17 mouse cellular contexts compared by ENCODE assay signal in the genomic region with DNA sequence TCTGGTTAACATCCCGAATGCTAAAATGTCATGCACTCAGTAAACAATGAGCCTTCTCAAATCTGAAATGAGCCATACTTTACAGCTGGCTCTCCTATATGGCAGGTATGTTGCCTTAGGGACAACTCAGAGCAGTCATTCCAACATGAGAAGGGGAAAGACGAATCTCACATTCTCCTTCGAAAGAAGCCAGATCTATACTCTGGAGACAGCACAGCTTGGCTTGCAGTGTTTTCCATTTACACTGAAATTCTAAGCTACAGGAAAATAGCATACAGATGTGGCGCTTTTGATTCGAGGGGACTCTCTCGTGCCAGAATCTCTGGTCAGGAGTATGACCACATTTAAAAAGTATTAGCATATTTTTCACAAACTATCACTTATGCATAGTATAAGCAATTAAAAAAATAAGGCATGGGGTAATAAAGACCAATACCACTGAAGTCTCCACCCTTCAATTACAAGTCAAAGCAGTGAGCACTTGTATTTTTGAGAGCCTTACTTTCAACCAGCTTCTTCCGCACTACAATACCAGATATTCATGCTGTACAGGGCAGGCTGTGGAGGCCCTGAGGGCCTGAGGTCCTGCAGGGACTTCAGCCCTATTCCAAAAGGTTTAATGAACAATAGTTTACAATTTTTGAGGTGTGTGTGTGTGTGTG.
A peak's percentile ranks its signal among the peaks of the same experiment; 100 is the strongest.
DNase-seq lines count a peak whose midpoint lies in the region; ATAC-seq and TF ChIP-seq lines count a peak whose summit lies in the region.
"Had no signal": no experiment of that assay in that cellular context is flagged by ENCODE, and none has a peak within 500 bp of the region (broad histone marks: within the 10 kb centered on the region; RNA-seq: fewer than 3 reads in every experiment).

No protein-coding gene starts in this region.

- H3K4me2 ChIP-seq in intestine, embryonic 14.5 days (ENCODE audit: low read length): no peak overlapping the region
- no peak overlapping the region for H3K4me2 ChIP-seq in intestine, postnatal 0 days (replicated peaks; ENCODE audit: low read depth)
- H3K4me2 ChIP-seq in embryonic facial prominence, embryonic 11.5 days (ENCODE audit: low read depth, low read length): no peak overlapping the region
- H3K4me2 ChIP-seq in embryonic facial prominence, embryonic 15.5 days (replicated peaks): no peak overlapping the region
- no peak overlapping the region for H3K4me2 ChIP-seq in limb, embryonic 14.5 days (replicated peaks; ENCODE audit: low read depth, low read length, severe bottlenecking)
- H3K4me2 ChIP-seq: forebrain, embryonic 12.5 days; lung, embryonic 15.5 days had no signal

- H3K9ac ChIP-seq in intestine, embryonic 14.5 days (ENCODE audit: low read length): no peak overlapping the region
- H3K9ac ChIP-seq in intestine, postnatal 0 days (ENCODE audit: low read depth, low read length): no peak overlapping the region
- no peak overlapping the region for H3K9ac ChIP-seq in embryonic facial prominence, embryonic 11.5 days (replicated peaks; ENCODE audit: low read length)
- H3K9ac ChIP-seq in embryonic facial prominence, embryonic 15.5 days: no peak overlapping the region
- no peak overlapping the region for H3K9ac ChIP-seq in limb, embryonic 14.5 days (ENCODE audit: low read depth, low read length, severe bottlenecking)
- H3K9ac ChIP-seq: forebrain, embryonic 12.5 days; lung, embryonic 15.5 days had no signal

- no peak for TF ChIP-seq CTCF in intestine, postnatal 0 days (IDR thresholded peaks at IDR 0.05; ENCODE audit: low read depth)

- DNase-seq in intestine, embryonic 14.5 days (ENCODE audit: low spot score): no peak
- DNase-seq in embryonic facial prominence, embryonic 11.5 days (ENCODE audit: low spot score): peak; percentile 82
- peak; percentile 85 for DNase-seq in limb, embryonic 14.5 days (ENCODE audit: low spot score)
- no peak for DNase-seq in lung, adult 18-20 months
- DNase-seq in adrenal gland, postnatal 25 days: no peak
- DNase-seq: cerebellum, adult 9-11 months; gastrocnemius, postnatal 25 days; midbrain, embryonic 14.5 days; spleen, adult 18-20 months; thymus, postnatal 36 days had no signal

- no peak for TF ChIP-seq POLR2A in limb, embryonic 14.5 days (IDR thresholded peaks at IDR 0.05; ENCODE audit: borderline replicate concordance, extremely low read depth, insufficient read depth, insufficient read length)

- H3K36me3 ChIP-seq in intestine, embryonic 14.5 days (ENCODE audit: control insufficient read depth, insufficient read depth, low read length): no peaks in the 10 kb centered on the region
- no peaks in the 10 kb centered on the region for H3K36me3 ChIP-seq in intestine, postnatal 0 days (ENCODE audit: control insufficient read depth, insufficient read depth)
- H3K36me3 ChIP-seq in embryonic facial prominence, embryonic 11.5 days (replicated peaks; ENCODE audit: control insufficient read depth, insufficient read depth, low read depth, low read length): no peaks in the 10 kb centered on the region
- H3K36me3 ChIP-seq in embryonic facial prominence, embryonic 15.5 days: no peaks in the 10 kb centered on the region
- no peaks in the 10 kb centered on the region for H3K36me3 ChIP-seq in limb, embryonic 14.5 days (ENCODE audit: control insufficient read depth, insufficient read depth, low read length)
- H3K36me3 ChIP-seq: forebrain, embryonic 12.5 days; lung, embryonic 15.5 days had no signal

- peaks cover 22% of the 10 kb centered on the region for H3K4me1 ChIP-seq in intestine, embryonic 14.5 days (replicated peaks; ENCODE audit: control insufficient read depth, insufficient read depth, low read length)
- H3K4me1 ChIP-seq in intestine, postnatal 0 days (replicated peaks; ENCODE audit: control insufficient read depth, insufficient read depth, low read length): no peaks in the 10 kb centered on the region
- H3K4me1 ChIP-seq in embryonic facial prominence, embryonic 11.5 days (ENCODE audit: control insufficient read depth, insufficient read depth, low read length): no peaks in the 10 kb centered on the region
- H3K4me1 ChIP-seq in embryonic facial prominence, embryonic 15.5 days: peaks cover 40% of the 10 kb centered on the region
- H3K4me1 ChIP-seq in limb, embryonic 14.5 days (ENCODE audit: control insufficient read depth, insufficient read depth, low read length): peaks cover 56% of the 10 kb centered on the region

- no peaks in the 10 kb centered on the region for H3K27me3 ChIP-seq in intestine, embryonic 14.5 days (replicated peaks; ENCODE audit: control insufficient read depth, insufficient read depth, low read length)
- H3K27me3 ChIP-seq in intestine, postnatal 0 days (replicated peaks; ENCODE audit: control insufficient read depth, insufficient read depth, low read length): no peaks in the 10 kb centered on the region
- no peaks in the 10 kb centered on the region for H3K27me3 ChIP-seq in embryonic facial prominence, embryonic 11.5 days (ENCODE audit: control insufficient read depth, insufficient read depth, low read length)
- H3K27me3 ChIP-seq in embryonic facial prominence, embryonic 15.5 days: no peaks in the 10 kb centered on the region
- H3K27me3 ChIP-seq in limb, embryonic 14.5 days (ENCODE audit: control insufficient read depth, insufficient read depth, low read length): no peaks in the 10 kb centered on the region
- H3K27me3 ChIP-seq: forebrain, embryonic 12.5 days; lung, embryonic 15.5 days had no signal

- H3K9me3 ChIP-seq in intestine, embryonic 14.5 days (ENCODE audit: control insufficient read depth, low read length): no peaks in the 10 kb centered on the region
- no peaks in the 10 kb centered on the region for H3K9me3 ChIP-seq in intestine, postnatal 0 days (ENCODE audit: control insufficient read depth)
- no peaks in the 10 kb centered on the region for H3K9me3 ChIP-seq in embryonic facial prominence, embryonic 11.5 days (replicated peaks; ENCODE audit: control insufficient read depth, low read length)
- H3K9me3 ChIP-seq in embryonic facial prominence, embryonic 15.5 days (replicated peaks): no peaks in the 10 kb centered on the region
- H3K9me3 ChIP-seq in limb, embryonic 14.5 days (ENCODE audit: control insufficient read depth, low read length): no peaks in the 10 kb centered on the region
- H3K9me3 ChIP-seq: forebrain, embryonic 12.5 days; lung, embryonic 15.5 days had no signal

- peak overlapping the region; percentile 71 for H3K27ac ChIP-seq in intestine, embryonic 14.5 days (ENCODE audit: low read depth)
- no peak overlapping the region for H3K27ac ChIP-seq in intestine, postnatal 0 days (ENCODE audit: low read depth, low read length)
- peak overlapping the region; percentile 71 for H3K27ac ChIP-seq in embryonic facial prominence, embryonic 11.5 days (replicated peaks; ENCODE audit: low read depth, low read length)
- H3K27ac ChIP-seq in embryonic facial prominence, embryonic 15.5 days (replicated peaks): peak overlapping the region; percentile 97
- H3K27ac ChIP-seq in limb, embryonic 14.5 days (replicated peaks; ENCODE audit: low read depth, low read length): peak overlapping the region; percentile 89
- H3K27ac ChIP-seq: layer of hippocampus, adult 2 months; left cerebral cortex, adult 2 months had no signal

- WGBS in intestine, embryonic 14.5 days: 57% methylated on average over 7 of the region's 7 CpGs
- 66% methylated on average over 7 of the region's 7 CpGs for WGBS in intestine, postnatal 0 days
- 40% methylated on average over 7 of the region's 7 CpGs for WGBS in embryonic facial prominence, embryonic 11.5 days
- WGBS in embryonic facial prominence, embryonic 15.5 days: 27% methylated on average over 7 of the region's 7 CpGs
- 18% methylated on average over 7 of the region's 7 CpGs for WGBS in limb, embryonic 14.5 days

- ATAC-seq in intestine, embryonic 14.5 days (replicated peaks; ENCODE audit: low FRiP score, low TSS enrichment, low read depth): no peak
- ATAC-seq in intestine, postnatal 0 days: no peak
- peak; percentile 63; the same call in 1 of the 2 replicates for ATAC-seq in embryonic facial prominence, embryonic 11.5 days (replicated peaks; ENCODE audit: insufficient number of reproducible peaks, low FRiP score, low TSS enrichment, low read depth)
- ATAC-seq in embryonic facial prominence, embryonic 15.5 days (ENCODE audit: insufficient number of reproducible peaks, low FRiP score, low TSS enrichment, low read depth): peak; percentile 80
- ATAC-seq in limb, embryonic 14.5 days (ENCODE audit: low FRiP score, low read depth): peak; percentile 39
- no peak for ATAC-seq in monocyte, adult 5-6 weeks (replicated peaks; ENCODE audit: insufficient number of reproducible peaks, low FRiP score, low TSS enrichment, poor library complexity, severe bottlenecking)

- H3K4me3 ChIP-seq in intestine, embryonic 14.5 days (ENCODE audit: low read depth, low read length): no peak overlapping the region
- H3K4me3 ChIP-seq in intestine, postnatal 0 days (ENCODE audit: low read depth, low read length): no peak overlapping the region
- H3K4me3 ChIP-seq in embryonic facial prominence, embryonic 11.5 days (ENCODE audit: low read depth, low read length): no peak overlapping the region
- H3K4me3 ChIP-seq in embryonic facial prominence, embryonic 15.5 days (replicated peaks): no peak overlapping the region
- no peak overlapping the region for H3K4me3 ChIP-seq in limb, embryonic 14.5 days (replicated peaks; ENCODE audit: low read length)
- H3K4me3 ChIP-seq: forebrain, embryonic 12.5 days; layer of hippocampus, adult 2 months; left cerebral cortex, adult 2 months; lung, embryonic 15.5 days had no signal

Comparison
In these comparisons a context has a peak if more than half of its experiments do, and no peak if none do; other contexts are left out.
1. ATAC-seq: peak in embryonic facial prominence, embryonic 11.5 days (single experiment), embryonic facial prominence, embryonic 15.5 days (single experiment) and limb, embryonic 14.5 days (single experiment); none in intestine, embryonic 14.5 days (single experiment), intestine, postnatal 0 days (single experiment) and monocyte, adult 5-6 weeks (single experiment).
2. DNase-seq: peak in embryonic facial prominence, embryonic 11.5 days (single experiment) and limb, embryonic 14.5 days (single experiment); none in intestine, embryonic 14.5 days (single experiment), lung, adult 18-20 months (0 of 2) and adrenal gland, postnatal 25 days (single experiment).